Mouse (Mus musculus) midbrain, postnatal 0 days (tissue): ENCODE data around the gene Nup133. TPM values are rescaled to one million over a fixed set of nuclear protein-coding genes. Genes with fewer than 3 reads are reported as not detected.

Experiments
- ATAC-seq: fragments of 200-750 bp; cut with Nextera tagmentation; 2 replicates; pipeline ENCODE4 v1.8.0; 2017; ENCODE audit warnings: moderate number of reproducible peaks, mild to moderate bottlenecking, moderate TSS enrichment, moderate library complexity; ENCODE audit not compliant: low FRiP score
- DNase-seq: peaks from one replicate; pipeline ENCODE4 v3.0.0-alpha.2; 2015; ENCODE audit warnings: low spot score
- H3K27ac ChIP-seq: fragments of 300-500 bp; sonication (generic); 2 replicates; pipeline ENCODE4 v1.5.1; 2014; ENCODE audit warnings: low read depth, mild to moderate bottlenecking, low read length, mixed read lengths
- H3K27me3 ChIP-seq: fragments of 300-500 bp; sonication (generic); 2 replicates; pipeline ENCODE4 v1.6.1; 2014; ENCODE audit warnings: low read length, control low read depth, mixed read lengths; ENCODE audit not compliant: insufficient read depth
- H3K36me3 ChIP-seq: fragments of 300-500 bp; sonication (generic); 2 replicates; pipeline ENCODE4 v1.6.1; 2014; ENCODE audit warnings: low read length, control low read depth, mixed read lengths; ENCODE audit not compliant: insufficient read depth
- H3K4me1 ChIP-seq: fragments of 300-500 bp; sonication (generic); 2 replicates; pipeline ENCODE4 v1.6.1; 2014; ENCODE audit warnings: mild to moderate bottlenecking, control low read depth, antibody characterized with exemption, low read length, mixed read lengths; ENCODE audit not compliant: insufficient read depth
- H3K4me2 ChIP-seq: fragments of 300-500 bp; sonication (generic); 2 replicates; pipeline ENCODE4 v1.6.1; 2014; ENCODE audit warnings: low read depth, mild to moderate bottlenecking, low read length, mixed read lengths; ENCODE audit not compliant: poor library complexity, severe bottlenecking
- H3K4me3 ChIP-seq: fragments of 300-500 bp; sonication (generic); 2 replicates; pipeline ENCODE4 v1.5.1; 2014; ENCODE audit warnings: low read depth, mild to moderate bottlenecking, low read length, moderate library complexity
- H3K9ac ChIP-seq: fragments of 300-500 bp; sonication (generic); replicated peaks from 2 replicates; pipeline ENCODE4 v1.6.1; 2014; ENCODE audit warnings: mild to moderate bottlenecking, low read length, moderate library complexity, mixed read lengths; ENCODE audit not compliant: poor library complexity, severe bottlenecking
- H3K9me3 ChIP-seq: fragments of 300-500 bp; sonication (generic); 2 replicates; pipeline ENCODE4 v1.6.1; 2016; ENCODE audit warnings: low read length, control low read depth
- CTCF ChIP-seq: IDR thresholded peaks from 2 replicates; pipeline ENCODE4 v1.5.1; 2016; ENCODE audit warnings: antibody characterized with exemption, mild to moderate bottlenecking
- WGBS: fragments of 180-500 bp; shearing (Covaris S2); extraction: QIAGEN DNeasy Blood & Tissue Kit; methylation state at CpG from one replicate; pipeline ENCODE4 v1.1.7; 2014; 5-methylcytosine and 5-hydroxymethylcytosine counted together
- polyA plus RNA-seq: library from polyadenylated mRNA; unstranded; fragments of >200 nt; fragmentation: Nextera tagmentation; extraction: Ambion mirVana; gene quantifications from 2 replicates; pipeline ENCODE4 v1.2.1, GENCODE M21; 2015
- total RNA-seq: library from RNA; depleted of rRNA; stranded (reverse); fragments of >200 nt; gene quantifications from 2 replicates; pipeline ENCODE4 v1.2.3, GENCODE M21; 2014

Gene Nup133
- total and polyA plus RNA-seq, 2 experiments from 2014 or later, result 16.1 to 19.4 TPM

- peak overlapping the region; percentile 79 for H3K27ac ChIP-seq
- H3K9me3 ChIP-seq, result no peaks in the 10 kb centered on the region
- H3K27me3 ChIP-seq, result no peaks in the 10 kb centered on the region
- 9% methylated on average over 10 of the region's 10 CpGs for WGBS
- ATAC-seq (peak; percentile 41), DNase-seq (no peak)
- peak overlapping the region; percentile 86 for H3K4me2 ChIP-seq
- 0 out of 2 replicates have a peak, but pooled peaks cover 6% of the 10 kb centered on the region for H3K4me1 ChIP-seq
- peak overlapping the region; percentile 74 for H3K9ac ChIP-seq
- peak overlapping the region; percentile 97 for H3K4me3 ChIP-seq
- peaks cover 21% of the 10 kb centered on the region for H3K36me3 ChIP-seq
- no peak for TF ChIP-seq CTCF
Measured at GRCm38 (mm10) chr8:123949686-123949986, 571 bp upstream of the Nup133 start.

- H3K9ac ChIP-seq, result no peak overlapping the region
- WGBS, result 97% methylated on average over 7 of the region's 7 CpGs
- no peak overlapping the region for H3K4me3 ChIP-seq
- DNase-seq (no peak), ATAC-seq (no peak)
- no peak for TF ChIP-seq CTCF
- no peaks in the 10 kb centered on the region for H3K9me3 ChIP-seq
- H3K27ac ChIP-seq, result no peak overlapping the region
- H3K4me2 ChIP-seq, result no peak overlapping the region
- no peaks in the 10 kb centered on the region for H3K4me1 ChIP-seq
- no peaks in the 10 kb centered on the region for H3K27me3 ChIP-seq
- peaks cover 53% of the 10 kb centered on the region for H3K36me3 ChIP-seq
Measured at GRCm38 (mm10) chr8:123929026-123929425, 20.0 kb downstream of the Nup133 start.

- H3K4me1 ChIP-seq, result no peaks in the 10 kb centered on the region
- no peaks in the 10 kb centered on the region for H3K27me3 ChIP-seq
- H3K4me2 ChIP-seq, result no peak overlapping the region
- peaks cover 62% of the 10 kb centered on the region for H3K36me3 ChIP-seq
- no peak overlapping the region for H3K27ac ChIP-seq
- ATAC-seq (no peak), DNase-seq (no peak)
- 89% methylated on average over 3 of the region's 3 CpGs for WGBS
- H3K4me3 ChIP-seq, result no peak overlapping the region
- TF ChIP-seq CTCF, result no peak
- no peaks in the 10 kb centered on the region for H3K9me3 ChIP-seq
- no peak overlapping the region for H3K9ac ChIP-seq
Measured at GRCm38 (mm10) chr8:123925671-123926070, 23.4 kb downstream of the Nup133 start.

GRCm38 (mm10) chr8:123924719-123925118 is 24.3 kb downstream of the Nup133 start:
- Histone ChIP-seq H3K27me3 (no peaks in the 10 kb centered on the region), H3K36me3 (peaks cover 63% of the 10 kb centered on the region), H3K4me3 (no peak overlapping the region), H3K9ac (no peak overlapping the region), H3K4me1 (no peaks in the 10 kb centered on the region), H3K9me3 (no peaks in the 10 kb centered on the region), H3K27ac (no peak overlapping the region), H3K4me2 (no peak overlapping the region)
- 9% methylated on average over 2 of the region's 2 CpGs for WGBS
- TF ChIP-seq CTCF, result peak; percentile 96
- ATAC-seq (peak; percentile 76; the same call in 1 of the 2 replicates), DNase-seq (peak; percentile 93)

- H3K4me2 ChIP-seq, result no peak overlapping the region
- no peaks in the 10 kb centered on the region for H3K4me1 ChIP-seq
- no peak for DNase-seq
- no peak overlapping the region for H3K9ac ChIP-seq
- no peak overlapping the region for H3K4me3 ChIP-seq
- H3K27ac ChIP-seq, result no peak overlapping the region
- no peaks in the 10 kb centered on the region for H3K9me3 ChIP-seq
- WGBS, result 95% methylated on average over 3 of the region's 3 CpGs
- H3K27me3 ChIP-seq, result no peaks in the 10 kb centered on the region
- no peak for TF ChIP-seq CTCF
- peaks cover 64% of the 10 kb centered on the region for H3K36me3 ChIP-seq
- no peak for ATAC-seq
Measured at GRCm38 (mm10) chr8:123914635-123915034, 34.4 kb downstream of the Nup133 start.

GRCm38 (mm10) chr8:123912265-123912664 is 36.8 kb downstream of the Nup133 start:
- TF ChIP-seq CTCF, result no peak
- H3K4me3 ChIP-seq, result no peak overlapping the region
- ATAC-seq (no peak), DNase-seq (no peak)
- H3K9me3 ChIP-seq, result no peaks in the 10 kb centered on the region
- 91% methylated on average over 4 of the region's 4 CpGs for WGBS
- no peaks in the 10 kb centered on the region for H3K4me1 ChIP-seq
- no peaks in the 10 kb centered on the region for H3K27me3 ChIP-seq
- no peak overlapping the region for H3K27ac ChIP-seq
- H3K9ac ChIP-seq, result no peak overlapping the region
- no peak overlapping the region for H3K4me2 ChIP-seq
- peaks cover 63% of the 10 kb centered on the region for H3K36me3 ChIP-seq
